Mouse (Mus musculus): ENCODE measurements around the gene Arntl2. TPM values are rescaled to one million over a fixed set of nuclear protein-coding genes. Genes with fewer than 3 reads are reported as not detected.

The Arntl2 gene
- total RNA-seq, 1 experiment = 8.4 TPM

DNA sequence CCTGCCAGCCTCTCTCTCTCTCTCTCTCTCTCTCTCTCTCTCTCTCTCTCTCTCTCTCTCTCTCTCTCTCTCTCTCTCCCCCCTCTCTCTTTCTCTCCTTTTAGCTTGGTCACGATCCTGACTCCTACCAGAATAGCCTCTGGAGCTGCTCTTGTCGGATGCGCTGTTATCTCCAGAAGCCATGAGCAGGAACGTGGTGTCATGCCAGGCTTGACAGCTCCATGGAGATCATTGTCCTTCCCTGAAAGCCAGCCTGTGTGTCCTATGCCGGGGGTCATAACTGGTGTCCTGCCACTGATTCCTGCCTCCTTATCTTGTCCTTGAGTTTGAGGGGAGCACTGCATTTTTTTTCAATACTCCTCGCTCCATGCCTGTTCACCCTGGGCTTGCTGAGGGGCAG is 49.0 kb downstream of the Arntl2 start:
- Histone ChIP-seq H3K36me3 (ENCODE audit: control insufficient read depth, insufficient read depth, low read length, poor library complexity, severe bottlenecking) (no peaks in the 10 kb centered on the region), H3K27ac (ENCODE audit: insufficient read depth, low read depth, low read length, poor library complexity, severe bottlenecking) (no peak overlapping the region), H3K9ac (ENCODE audit: insufficient read depth, low read depth, low read length, poor library complexity, severe bottlenecking) (no peak overlapping the region), H3K4me1 (ENCODE audit: control insufficient read depth in 2 of 2, insufficient read depth in 2 of 2, low read length in 2 of 2, poor library complexity in 1 of 2) (peaks cover 0 to 3% of the 10 kb centered on the region in 2 experiments; a peak in 1 of 4 replicates), H3K4me3 (ENCODE audit: insufficient read depth in 1 of 2, low read depth in 1 of 2, low read length in 2 of 2, poor library complexity in 1 of 2, severe bottlenecking in 1 of 2) (no peak overlapping the region), H3K9me3 (ENCODE audit: control insufficient read depth, insufficient read depth, low read depth, low read length) (no peaks in the 10 kb centered on the region)
- TF ChIP-seq ZNF384 (IDR thresholded peaks at IDR 0.05; ENCODE audit: low read depth, low read length) (no peak), CHD2 (IDR thresholded peaks at IDR 0.05; ENCODE audit: low read depth, low read length) (no peak), HCFC1 (IDR thresholded peaks at IDR 0.05; ENCODE audit: borderline replicate concordance, insufficient read depth, low read length) (no peak), ZC3H11A (IDR thresholded peaks at IDR 0.05; ENCODE audit: borderline replicate concordance, low read depth, low read length) (no peak), MAFK (IDR thresholded peaks at IDR 0.05; ENCODE audit: insufficient read depth, low read depth, low read length) (no peak)
- in situ Hi-C loops (cut with MboI; ENCODE audit: low sequenced_read_pairs in 2 of 2, unreplicated experiment in 2 of 2) = no loop called here
- DNase-seq (ENCODE audit: low read depth, low spot score) = no peak

DNA sequence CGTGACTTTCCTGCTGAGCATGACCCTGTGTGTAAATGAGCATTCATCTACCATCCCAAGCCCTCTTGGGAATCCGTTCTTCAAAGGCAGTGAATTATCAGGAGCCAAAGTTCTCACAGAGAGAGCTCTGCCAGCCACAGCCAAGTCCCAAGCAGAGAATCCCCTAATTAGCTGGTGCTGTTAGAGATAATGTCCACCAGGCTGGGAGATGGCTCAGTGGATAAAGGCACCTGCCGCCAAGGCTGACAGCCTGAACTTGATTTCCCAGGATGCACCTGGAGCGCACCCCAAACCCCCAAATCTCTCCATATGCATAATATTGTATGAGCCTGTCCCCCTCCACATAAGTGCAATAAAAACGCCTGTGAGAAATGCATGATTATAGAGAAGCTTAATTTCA is 49.5 kb downstream of the Arntl2 start:
- no peak for TF ChIP-seq ZC3H11A (IDR thresholded peaks at IDR 0.05; ENCODE audit: borderline replicate concordance, low read depth, low read length)
- TF ChIP-seq MAFK (IDR thresholded peaks at IDR 0.05; ENCODE audit: insufficient read depth, low read depth, low read length) = no peak
- TF ChIP-seq CHD2 (IDR thresholded peaks at IDR 0.05; ENCODE audit: low read depth, low read length) = no peak
- no peak for TF ChIP-seq ZNF384 (IDR thresholded peaks at IDR 0.05; ENCODE audit: low read depth, low read length)
- TF ChIP-seq HCFC1 (IDR thresholded peaks at IDR 0.05; ENCODE audit: borderline replicate concordance, insufficient read depth, low read length) = no peak
- Histone ChIP-seq H3K27ac (ENCODE audit: insufficient read depth, low read depth, low read length, poor library complexity, severe bottlenecking) (no peak overlapping the region), H3K4me3 (ENCODE audit: insufficient read depth in 1 of 2, low read depth in 1 of 2, low read length in 2 of 2, poor library complexity in 1 of 2, severe bottlenecking in 1 of 2) (no peak overlapping the region), H3K9ac (ENCODE audit: insufficient read depth, low read depth, low read length, poor library complexity, severe bottlenecking) (no peak overlapping the region), H3K36me3 (ENCODE audit: control insufficient read depth, insufficient read depth, low read length, poor library complexity, severe bottlenecking) (no peaks in the 10 kb centered on the region), H3K4me1 (ENCODE audit: control insufficient read depth in 2 of 2, insufficient read depth in 2 of 2, low read length in 2 of 2, poor library complexity in 1 of 2) (peaks cover 0 to 6% of the 10 kb centered on the region in 2 experiments; a peak in 1 of 4 replicates), H3K9me3 (ENCODE audit: control insufficient read depth, insufficient read depth, low read depth, low read length) (no peaks in the 10 kb centered on the region)
- DNase-seq (ENCODE audit: low read depth, low spot score) = no peak
- in situ Hi-C loops (cut with MboI; ENCODE audit: low sequenced_read_pairs in 2 of 2, unreplicated experiment in 2 of 2) = no loop called here

DNA sequence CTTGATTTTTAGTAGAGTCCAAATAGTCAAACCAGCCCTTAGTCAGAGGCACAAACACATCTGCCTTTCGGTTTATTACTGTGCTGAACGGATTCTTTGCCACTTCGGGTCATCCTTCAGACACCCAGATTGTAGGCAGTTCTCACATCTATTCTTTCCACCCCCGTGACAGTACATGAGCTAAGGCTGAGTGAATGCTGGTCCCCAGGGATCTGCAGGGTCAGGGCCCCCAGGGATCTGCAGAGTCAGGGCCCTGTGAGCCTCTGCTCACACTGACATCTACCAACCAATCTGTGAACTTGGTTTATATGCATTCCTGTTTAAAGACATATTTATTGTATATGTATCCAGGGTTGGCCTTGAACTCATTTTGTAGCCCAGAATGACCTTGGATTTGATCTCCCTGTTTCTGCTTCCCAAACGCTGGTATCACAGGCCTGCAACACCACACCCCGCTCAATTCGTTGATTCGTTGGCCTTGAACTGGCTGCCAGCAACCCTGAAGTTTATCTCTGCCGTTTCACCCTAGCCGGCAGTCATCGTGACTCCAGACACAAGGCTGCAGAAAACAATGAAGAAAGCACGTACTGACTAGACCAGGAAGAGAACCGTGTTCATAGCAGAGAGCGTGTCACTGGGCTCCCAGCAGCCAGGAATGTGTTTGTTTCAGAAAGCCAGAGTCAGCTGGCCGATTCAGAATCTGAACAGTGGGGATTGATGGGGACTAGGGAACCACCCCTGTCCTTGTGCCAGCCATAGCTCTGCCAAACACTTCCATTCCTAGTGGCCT is 50.3 kb downstream of the Arntl2 start:
- no peaks in the 10 kb centered on the region for H3K9me3 ChIP-seq (ENCODE audit: control insufficient read depth, insufficient read depth, low read depth, low read length)
- H3K4me1 ChIP-seq (ENCODE audit: control insufficient read depth in 2 of 2, insufficient read depth in 2 of 2, low read length in 2 of 2, poor library complexity in 1 of 2) = peaks cover 0 to 6% of the 10 kb centered on the region in 2 experiments; a peak in 1 of 4 replicates
- H3K4me3 ChIP-seq (ENCODE audit: insufficient read depth in 1 of 2, low read depth in 1 of 2, low read length in 2 of 2, poor library complexity in 1 of 2, severe bottlenecking in 1 of 2) = no peak overlapping the region
- in situ Hi-C loops (cut with MboI; ENCODE audit: low sequenced_read_pairs in 2 of 2, unreplicated experiment in 2 of 2) = no loop called here
- no peak overlapping the region for H3K9ac ChIP-seq (ENCODE audit: insufficient read depth, low read depth, low read length, poor library complexity, severe bottlenecking)
- TF ChIP-seq ZC3H11A (IDR thresholded peaks at IDR 0.05; ENCODE audit: borderline replicate concordance, low read depth, low read length) (no peak), HCFC1 (IDR thresholded peaks at IDR 0.05; ENCODE audit: borderline replicate concordance, insufficient read depth, low read length) (no peak), MAFK (IDR thresholded peaks at IDR 0.05; ENCODE audit: insufficient read depth, low read depth, low read length) (no peak), CHD2 (IDR thresholded peaks at IDR 0.05; ENCODE audit: low read depth, low read length) (no peak), ZNF384 (IDR thresholded peaks at IDR 0.05; ENCODE audit: low read depth, low read length) (no peak)
- H3K27ac ChIP-seq (ENCODE audit: insufficient read depth, low read depth, low read length, poor library complexity, severe bottlenecking) = no peak overlapping the region
- H3K36me3 ChIP-seq (ENCODE audit: control insufficient read depth, insufficient read depth, low read length, poor library complexity, severe bottlenecking) = no peaks in the 10 kb centered on the region
- no peak for DNase-seq (ENCODE audit: low read depth, low spot score)

DNA sequence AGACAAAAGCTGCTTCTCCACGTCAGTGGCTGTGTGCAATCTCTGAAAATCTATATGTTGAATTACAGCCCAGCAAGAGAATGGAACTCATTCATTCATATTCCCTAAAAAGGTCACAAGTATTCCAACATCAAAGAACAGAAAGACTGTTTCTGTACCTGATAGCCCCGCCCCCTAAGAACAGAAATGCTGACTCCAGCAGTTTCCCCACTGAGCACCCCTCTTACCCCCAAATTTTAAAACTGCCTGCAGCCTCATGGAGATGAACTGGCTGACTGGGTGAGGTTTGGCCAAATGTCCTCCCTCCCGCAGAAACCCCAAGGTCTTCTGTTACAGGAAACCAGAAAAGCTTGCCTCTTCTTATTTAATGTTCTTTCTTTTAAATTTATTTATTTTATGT is 51.5 kb downstream of the Arntl2 start:
- H3K27ac ChIP-seq (ENCODE audit: insufficient read depth, low read depth, low read length, poor library complexity, severe bottlenecking) = no peak overlapping the region
- no peak overlapping the region for H3K9ac ChIP-seq (ENCODE audit: insufficient read depth, low read depth, low read length, poor library complexity, severe bottlenecking)
- no peaks in the 10 kb centered on the region for H3K9me3 ChIP-seq (ENCODE audit: control insufficient read depth, insufficient read depth, low read depth, low read length)
- no peak for DNase-seq (ENCODE audit: low read depth, low spot score)
- H3K4me3 ChIP-seq (ENCODE audit: insufficient read depth in 1 of 2, low read depth in 1 of 2, low read length in 2 of 2, poor library complexity in 1 of 2, severe bottlenecking in 1 of 2) = no peak overlapping the region
- H3K36me3 ChIP-seq (ENCODE audit: control insufficient read depth, insufficient read depth, low read length, poor library complexity, severe bottlenecking) = no peaks in the 10 kb centered on the region
- peaks cover 0 to 6% of the 10 kb centered on the region in 2 experiments; a peak in 1 of 4 replicates for H3K4me1 ChIP-seq (ENCODE audit: control insufficient read depth in 2 of 2, insufficient read depth in 2 of 2, low read length in 2 of 2, poor library complexity in 1 of 2)
- in situ Hi-C loops (cut with MboI; ENCODE audit: low sequenced_read_pairs in 2 of 2, unreplicated experiment in 2 of 2) = no loop called here
- TF ChIP-seq ZNF384 (IDR thresholded peaks at IDR 0.05; ENCODE audit: low read depth, low read length) (no peak), ZC3H11A (IDR thresholded peaks at IDR 0.05; ENCODE audit: borderline replicate concordance, low read depth, low read length) (no peak), MAFK (IDR thresholded peaks at IDR 0.05; ENCODE audit: insufficient read depth, low read depth, low read length) (peak; percentile 80), CHD2 (IDR thresholded peaks at IDR 0.05; ENCODE audit: low read depth, low read length) (no peak), HCFC1 (IDR thresholded peaks at IDR 0.05; ENCODE audit: borderline replicate concordance, insufficient read depth, low read length) (no peak)
